Mouse (Mus musculus) lung, postnatal 10 days (tissue): ENCODE measurements around the gene Chrdl2.
A peak's percentile ranks its signal among the peaks of the same experiment; 100 is the strongest.

Experiments
- DNase-seq: peaks from one replicate; pipeline ENCODE4 v3.0.0; 2021

Chrdl2 gene

GRCm38 (mm10) chr7:99988725-99989124, 17.2 kb upstream of the Chrdl2 start:
- DNase-seq = peak; percentile 84

GRCm38 (mm10) chr7:99989844-99990760, 15.9 kb upstream of the Chrdl2 start:
- peak; percentile 51 for DNase-seq

GRCm38 (mm10) chr7:99990990-99991707, 14.8 kb upstream of the Chrdl2 start:
- no peak for DNase-seq

- DNase-seq = no peak
Measured at GRCm38 (mm10) chr7:99993159-99993558, 12.8 kb upstream of the Chrdl2 start.

GRCm38 (mm10) chr7:99995186-99995585, 10.8 kb upstream of the Chrdl2 start:
- DNase-seq = no peak

GRCm38 (mm10) chr7:99998668-99999067, 7.3 kb upstream of the Chrdl2 start:
- no peak for DNase-seq

GRCm38 (mm10) chr7:100003781-100004180, 2.2 kb upstream of the Chrdl2 start:
- DNase-seq = peak; percentile 24

GRCm38 (mm10) chr7:100006411-100006810, 439 bp downstream of the Chrdl2 start:
- DNase-seq = no peak

GRCm38 (mm10) chr7:100008765-100009164, 2.8 kb downstream of the Chrdl2 start:
- no peak for DNase-seq

- DNase-seq = peak; percentile 78
Measured at GRCm38 (mm10) chr7:100009640-100010039, 3.7 kb downstream of the Chrdl2 start.

- no peak for DNase-seq
Measured at GRCm38 (mm10) chr7:100010711-100011110, 4.7 kb downstream of the Chrdl2 start.

- DNase-seq = peak; percentile 24
Measured at GRCm38 (mm10) chr7:100012085-100012484, 6.1 kb downstream of the Chrdl2 start.

- no peak for DNase-seq
Measured at GRCm38 (mm10) chr7:100012515-100012914, 6.5 kb downstream of the Chrdl2 start.

GRCm38 (mm10) chr7:100014123-100014600, 8.2 kb downstream of the Chrdl2 start:
- peak; percentile 13 for DNase-seq

GRCm38 (mm10) chr7:100017056-100017455, 11.1 kb downstream of the Chrdl2 start:
- DNase-seq = no peak

- peak; percentile 34 for DNase-seq
Measured at GRCm38 (mm10) chr7:100027353-100027752, 21.4 kb downstream of the Chrdl2 start.

- DNase-seq = peak; percentile 46
Measured at GRCm38 (mm10) chr7:100029307-100029706, 23.3 kb downstream of the Chrdl2 start.

GRCm38 (mm10) chr7:100030996-100031749, 25.2 kb downstream of the Chrdl2 start:
- no peak for DNase-seq

GRCm38 (mm10) chr7:100033672-100034071, 27.7 kb downstream of the Chrdl2 start:
- peak; percentile 36 for DNase-seq

- no peak for DNase-seq
Measured at GRCm38 (mm10) chr7:100034815-100035463, 29.0 kb downstream of the Chrdl2 start.

- DNase-seq = no peak
Measured at GRCm38 (mm10) chr7:100036050-100036449, 30.1 kb downstream of the Chrdl2 start.

- no peak for DNase-seq
Measured at GRCm38 (mm10) chr7:100036495-100036894, 30.5 kb downstream of the Chrdl2 start.
